Mouse (Mus musculus): ENCODE data around the gene Epb41l5.
A peak's percentile ranks its signal among the peaks of the same experiment; 100 is the strongest.

Gene Epb41l5

DNA sequence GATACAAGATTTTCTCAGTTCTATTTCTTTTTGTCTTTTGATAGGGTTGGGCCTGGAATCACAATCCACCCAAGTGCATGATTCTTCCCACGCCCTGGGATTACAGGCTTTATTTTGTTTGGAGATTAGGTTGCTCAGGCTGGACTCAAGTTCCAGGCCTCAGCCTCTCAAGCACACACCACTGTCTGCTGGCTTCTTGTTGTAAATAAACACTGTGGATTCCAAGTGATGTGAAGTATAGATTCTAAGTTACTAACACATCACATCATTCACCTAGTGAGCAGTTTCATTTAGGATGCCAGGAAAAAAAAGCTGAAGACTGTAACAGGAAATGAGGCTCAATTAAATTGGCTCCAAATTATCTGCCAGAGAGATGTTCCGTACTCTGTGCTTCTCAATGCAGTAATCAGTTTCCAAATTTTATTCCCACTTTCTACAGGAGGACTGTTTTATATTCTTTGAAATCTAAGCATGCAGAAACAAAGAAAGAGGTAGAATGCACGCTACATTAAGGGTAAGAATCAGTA, 51.8 kb downstream of the Epb41l5 start:
- no peak for DNase-seq

DNA sequence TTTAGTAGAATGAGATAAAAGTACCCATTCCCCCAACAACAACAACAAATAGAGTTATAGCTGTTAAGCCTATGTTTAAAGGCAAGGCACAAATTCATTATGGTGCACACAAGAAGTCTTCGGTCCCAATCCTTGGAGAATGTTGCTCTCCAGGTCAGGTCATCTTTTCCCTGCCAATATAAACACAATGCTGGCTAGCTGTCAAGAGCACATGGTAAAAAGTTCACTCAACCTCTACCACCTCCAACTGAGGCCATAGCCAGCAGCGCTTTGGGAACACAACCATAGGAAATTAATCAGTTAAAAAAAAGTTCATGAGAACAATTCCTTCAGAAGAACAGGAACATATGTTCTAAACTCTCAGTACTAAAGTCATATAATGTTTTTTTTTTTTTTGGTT, 58.8 kb downstream of the Epb41l5 start:
- no peak for DNase-seq

DNA sequence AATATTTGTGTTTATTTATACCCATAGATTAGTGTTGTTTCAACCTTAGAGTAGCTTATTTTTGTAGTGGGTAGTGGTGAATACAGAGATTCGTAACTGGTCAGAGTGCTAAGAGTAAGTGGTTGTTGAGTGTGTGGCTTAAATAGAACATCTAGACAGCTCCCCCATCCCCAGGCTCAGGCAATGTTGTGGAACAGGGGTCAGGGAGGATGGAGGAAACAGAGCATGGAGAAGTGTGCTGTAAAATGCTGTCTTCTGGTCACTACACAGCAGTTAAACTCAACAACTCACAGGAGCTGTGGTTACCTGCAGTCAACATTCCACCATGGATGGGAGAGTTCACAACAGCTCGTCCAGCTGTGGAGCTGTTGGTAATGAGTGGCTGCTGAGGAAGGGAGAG, 63.8 kb downstream of the Epb41l5 start:
- DNase-seq = no peak

DNA sequence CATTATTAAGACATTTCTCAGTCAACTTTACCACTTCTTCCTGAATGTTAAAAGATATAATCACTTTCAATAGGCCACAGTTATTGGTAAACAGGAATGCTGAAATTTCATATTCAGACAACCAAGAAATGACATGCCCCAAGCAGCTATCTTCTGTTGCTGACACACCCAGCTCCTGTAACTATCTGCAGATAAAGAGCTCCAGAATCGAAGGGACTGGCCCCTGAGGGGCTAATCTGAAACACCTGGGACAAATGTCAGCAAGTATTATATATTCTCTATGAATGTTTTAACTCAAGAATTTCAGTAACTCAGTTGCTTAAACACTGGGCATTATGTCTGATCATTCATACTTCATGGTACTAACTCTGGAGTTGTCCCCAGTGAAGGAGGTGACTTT, 78.7 kb downstream of the Epb41l5 start:
- DNase-seq = no peak

DNA sequence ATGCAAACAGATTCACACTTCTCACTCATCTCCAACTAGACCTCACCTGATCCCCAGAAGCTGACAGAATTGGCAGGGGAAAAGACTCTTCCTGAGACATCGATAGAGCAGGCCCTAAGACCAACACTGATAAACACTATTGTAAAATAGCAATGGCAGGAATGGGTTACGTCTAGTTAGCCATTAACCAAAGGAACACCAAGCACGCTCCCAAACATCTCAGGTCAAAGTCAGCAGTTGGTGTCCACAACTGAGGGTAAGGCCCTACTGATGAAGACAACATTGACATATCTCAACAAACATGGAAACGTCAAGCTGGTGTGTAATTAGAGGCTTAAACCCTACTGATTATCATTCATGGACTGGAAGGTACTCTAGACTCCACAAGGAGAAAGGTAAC, 83.3 kb downstream of the Epb41l5 start:
- DNase-seq = no peak

DNA sequence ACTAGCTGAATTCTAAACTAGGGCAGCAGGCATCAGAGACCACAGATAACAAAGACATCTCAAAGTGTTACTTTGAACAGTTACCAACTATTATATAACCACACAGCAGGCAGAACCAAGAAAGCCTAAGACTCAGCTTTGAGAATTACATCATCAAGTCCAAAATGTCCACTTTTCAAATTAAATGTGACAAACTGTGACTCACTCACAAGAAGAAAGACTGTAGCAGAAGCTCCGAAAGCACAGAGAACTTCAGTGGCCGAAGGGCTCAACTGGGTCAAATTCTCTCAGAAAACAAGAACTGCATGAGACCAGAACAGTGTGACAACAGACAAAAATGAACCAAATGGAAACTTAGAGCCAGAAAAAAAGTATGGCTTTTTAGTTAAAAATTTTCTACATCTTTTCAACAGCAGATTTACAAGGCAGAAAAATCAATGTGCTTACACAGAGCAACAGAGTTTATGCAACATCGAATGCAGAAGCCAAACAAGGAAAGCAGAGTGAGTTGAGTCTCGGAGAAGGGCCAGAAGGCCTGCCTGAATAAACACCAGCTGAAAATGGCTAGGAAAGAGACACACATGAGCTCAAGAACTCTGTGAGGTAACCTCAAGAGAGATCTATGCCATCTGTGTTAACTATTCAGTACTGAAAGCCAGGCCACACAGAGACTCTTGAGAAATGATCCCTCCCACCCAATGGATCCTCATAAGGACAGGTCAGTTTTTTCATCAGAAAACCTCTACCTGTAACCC, 91.0 kb downstream of the Epb41l5 start:
- peak; percentile 39 for DNase-seq

DNA sequence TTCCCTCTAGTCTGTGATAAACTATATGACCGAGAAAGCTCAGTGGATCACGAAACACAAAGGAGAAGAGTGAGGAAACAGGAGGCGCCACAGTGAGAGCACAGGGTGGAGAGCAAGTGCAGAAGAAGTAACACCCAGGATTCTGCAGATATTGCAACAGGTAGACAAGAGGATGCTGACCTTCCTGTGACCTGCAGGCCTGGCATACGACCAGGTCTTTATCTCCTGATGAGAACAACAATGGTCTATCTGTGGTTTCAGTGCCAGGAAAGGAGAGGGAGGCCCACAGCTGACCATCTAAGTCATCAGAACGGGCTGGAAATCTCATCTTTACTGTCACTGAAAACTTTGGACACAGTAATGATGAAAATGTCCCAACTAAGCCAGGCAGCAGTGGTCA, 93.1 kb downstream of the Epb41l5 start:
- no peak for DNase-seq

DNA sequence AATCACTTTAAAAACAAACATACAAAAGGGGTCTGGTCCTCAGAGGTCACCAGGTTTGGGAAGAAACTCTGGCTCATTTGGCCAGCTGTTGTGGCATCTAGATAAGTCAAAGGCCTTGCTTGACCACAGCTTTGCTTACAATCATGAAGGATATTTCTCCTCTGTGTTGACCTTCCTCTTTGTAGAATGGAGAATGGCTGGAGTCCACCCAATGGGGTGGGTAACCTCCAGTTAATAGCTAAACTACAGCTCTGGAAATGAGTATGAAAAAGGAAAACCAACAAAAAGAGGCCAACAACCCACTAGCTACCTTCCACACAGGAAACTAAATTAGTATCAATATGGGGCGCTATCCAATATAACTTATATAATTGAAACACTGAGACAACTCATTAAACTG, 97.1 kb downstream of the Epb41l5 start:
- DNase-seq = no peak

DNA sequence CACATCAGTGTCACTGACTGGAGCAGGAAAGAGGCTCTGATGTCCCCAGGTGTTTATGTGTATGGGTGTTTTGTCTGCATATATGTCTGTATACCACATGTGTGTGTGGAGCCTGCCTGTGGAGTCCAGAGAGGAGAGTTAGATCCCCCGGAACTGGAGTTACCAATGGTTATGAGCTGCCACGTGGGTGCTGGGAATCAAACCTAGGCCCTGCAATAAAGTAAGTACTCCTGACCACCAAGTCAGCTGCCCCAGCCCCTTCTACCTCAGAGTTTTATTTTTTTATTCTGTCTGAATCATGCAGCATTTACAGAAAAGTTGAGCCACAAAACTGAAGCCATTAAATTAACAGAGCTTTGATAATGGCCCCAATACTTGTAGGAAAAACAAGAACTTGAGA, 98.7 kb downstream of the Epb41l5 start:
- DNase-seq = no peak

DNA sequence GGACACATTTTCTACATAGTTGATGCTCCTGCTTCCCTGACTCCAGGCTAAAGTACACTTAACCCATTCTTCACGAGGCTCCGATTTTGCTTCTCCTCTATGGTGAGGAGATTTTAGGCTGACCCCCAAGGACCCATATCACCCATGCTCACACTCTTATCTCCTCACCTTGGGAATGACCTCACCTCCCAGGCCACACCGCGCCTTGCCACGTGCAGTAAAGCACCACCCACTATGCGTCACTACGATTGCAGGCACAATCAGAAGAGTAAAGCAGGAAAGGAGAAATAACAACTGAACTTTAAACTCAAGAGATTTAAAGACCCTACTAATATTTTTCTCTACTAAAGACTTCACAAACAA, 99.5 kb downstream of the Epb41l5 start:
- no peak for DNase-seq

DNA sequence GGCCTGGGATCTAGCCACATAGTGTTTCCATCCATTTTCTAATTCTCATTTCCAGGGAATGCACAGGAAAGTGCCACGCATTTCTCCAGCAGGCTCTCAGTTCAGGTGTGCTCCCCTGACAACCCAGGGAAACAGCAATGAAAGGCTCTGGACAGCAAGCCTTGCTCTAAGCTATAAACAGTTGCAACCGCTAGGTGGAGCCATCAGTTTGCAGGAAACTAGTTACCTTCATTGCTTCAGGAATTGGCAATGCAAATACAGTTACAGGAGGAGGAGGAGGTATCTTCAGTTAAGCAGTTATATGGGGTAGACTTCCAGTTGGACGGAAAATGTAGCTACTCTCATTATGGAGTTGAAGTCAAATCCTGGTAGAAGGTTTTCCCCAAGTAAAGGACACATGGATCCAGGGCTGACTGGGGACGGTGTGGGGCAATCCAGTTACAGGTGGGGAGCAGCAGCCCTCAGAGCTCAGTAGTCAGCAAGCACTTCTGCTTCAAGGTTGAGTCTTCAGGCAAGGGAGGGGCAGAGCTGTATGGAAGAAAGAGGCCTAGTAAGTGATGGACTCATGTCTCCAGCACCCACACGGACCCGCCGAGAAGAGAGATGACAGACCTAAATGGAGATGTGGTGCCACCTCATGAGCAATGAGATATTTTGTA, 100.0 kb downstream of the Epb41l5 start:
- peak; percentile 76 for DNase-seq

DNA sequence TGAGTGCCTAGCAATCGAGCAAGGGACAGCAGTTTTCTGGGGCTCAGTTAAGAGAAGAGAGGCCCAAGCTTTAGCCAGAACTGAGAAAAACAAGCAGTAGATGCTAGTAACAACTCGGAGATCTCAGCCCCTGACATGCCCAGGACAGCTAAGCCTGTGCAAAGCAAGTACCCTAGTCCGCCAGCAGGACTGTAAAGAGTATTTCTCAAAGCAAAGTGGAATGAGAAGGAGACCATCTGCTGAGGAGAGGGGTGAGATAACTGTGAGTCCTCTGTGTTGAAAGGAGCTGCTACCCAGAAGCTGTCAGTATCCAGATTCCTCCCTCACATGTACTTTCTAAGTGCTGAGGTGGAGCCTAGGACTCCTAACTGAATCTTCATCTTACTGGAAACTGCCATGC, 102.3 kb downstream of the Epb41l5 start:
- DNase-seq = no peak

DNA sequence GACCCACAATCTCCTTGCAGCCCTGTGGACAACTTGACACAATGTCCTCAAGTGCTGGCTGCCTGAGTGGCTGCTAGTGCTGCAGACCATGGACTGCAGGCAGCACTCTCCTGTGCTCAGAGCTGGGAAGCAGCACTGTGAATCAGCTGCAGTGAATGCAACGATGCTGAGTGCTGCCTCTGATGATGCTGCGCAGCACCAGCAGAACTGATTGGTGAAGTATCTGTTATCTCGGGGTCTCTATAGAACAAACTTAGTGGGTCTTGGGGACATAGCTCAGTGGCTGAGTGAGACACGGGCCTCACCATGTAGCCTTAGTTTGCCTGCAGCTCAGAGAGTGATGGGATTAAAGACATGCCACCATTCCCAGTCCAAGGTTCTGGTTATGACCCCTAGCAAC, 103.1 kb downstream of the Epb41l5 start:
- no peak for DNase-seq

DNA sequence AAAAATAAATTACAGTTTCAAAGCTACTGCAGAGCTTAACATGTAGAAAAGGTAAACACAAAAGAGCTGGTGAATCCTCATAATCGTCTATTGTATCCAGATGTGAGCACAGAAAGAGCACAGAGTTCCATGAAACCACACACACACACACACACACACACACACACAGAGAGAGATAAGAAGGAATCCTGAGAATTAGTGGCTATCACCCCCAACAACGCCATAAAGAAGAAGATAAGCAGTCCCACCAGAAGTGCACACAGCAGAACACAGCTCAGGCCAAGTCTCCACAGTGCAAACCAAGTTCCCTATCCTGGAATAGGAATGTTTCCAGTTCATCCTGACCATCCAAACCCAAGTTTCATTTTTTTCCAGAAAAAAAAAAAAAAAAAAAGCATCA, 103.6 kb downstream of the Epb41l5 start:
- DNase-seq = no peak

DNA sequence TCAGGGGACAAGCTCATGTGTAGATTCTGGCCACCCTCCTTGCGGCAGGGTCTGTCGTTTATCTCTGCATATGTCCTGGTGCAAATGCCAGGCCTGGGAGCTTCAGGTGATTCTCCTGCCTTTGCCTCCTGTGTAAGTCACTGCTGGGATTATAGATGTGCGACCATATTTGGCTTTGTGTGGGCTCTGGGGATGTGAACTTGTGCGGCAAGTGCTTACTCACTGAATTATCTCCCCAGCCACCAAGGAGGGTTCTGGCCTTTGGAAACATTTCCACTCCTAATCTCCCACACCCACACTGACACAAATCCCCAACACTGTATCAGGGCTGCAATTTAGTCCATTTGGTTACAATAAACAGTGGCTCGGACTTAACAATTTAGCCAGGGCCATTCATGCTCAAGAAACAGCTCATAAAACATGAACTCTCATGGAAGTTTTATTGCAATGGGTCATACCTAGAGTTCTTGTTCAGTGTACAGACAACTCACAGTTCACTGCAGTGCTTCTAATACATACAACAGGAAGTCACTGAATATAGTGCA, 104.1 kb downstream of the Epb41l5 start:
- DNase-seq = no peak

DNA sequence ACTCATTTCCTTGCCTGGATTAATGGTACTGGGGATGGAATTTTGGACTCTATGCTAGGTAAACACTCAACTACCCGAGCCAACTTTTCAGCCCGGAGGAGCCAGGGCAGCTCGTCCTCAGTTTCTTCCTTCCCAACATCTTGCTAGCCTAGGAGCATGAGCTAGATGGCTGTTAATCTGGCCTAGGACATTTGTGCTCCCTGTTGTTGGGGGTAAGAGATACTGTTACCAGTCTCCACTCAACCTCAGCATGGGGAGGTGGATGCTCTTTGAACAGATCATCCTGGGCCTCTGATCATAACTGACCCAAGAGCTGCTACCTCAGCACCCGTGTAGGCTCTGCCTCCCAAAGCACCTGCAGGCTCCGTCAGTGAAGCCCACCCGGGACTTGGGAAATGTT, 105.5 kb downstream of the Epb41l5 start:
- no peak for DNase-seq

DNA sequence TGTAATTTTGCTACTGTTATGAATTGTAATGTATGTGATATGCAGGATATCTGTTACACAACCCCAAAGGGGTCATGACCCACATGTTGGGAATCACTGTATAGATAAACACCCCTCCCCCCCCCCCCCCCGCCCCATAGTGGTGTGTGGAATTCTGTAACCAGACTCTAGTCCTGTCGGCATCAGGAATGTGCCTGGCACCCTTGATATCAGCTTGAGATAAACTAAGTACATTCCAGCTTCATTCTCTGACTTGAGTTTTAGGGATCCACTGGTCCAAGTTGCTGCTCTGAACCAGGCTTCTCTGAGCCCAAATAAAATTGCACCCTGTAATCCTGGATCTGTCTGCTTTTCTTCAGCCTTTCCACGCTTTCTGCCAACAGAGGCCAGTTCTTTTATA, 107.2 kb downstream of the Epb41l5 start:
- DNase-seq = no peak

DNA sequence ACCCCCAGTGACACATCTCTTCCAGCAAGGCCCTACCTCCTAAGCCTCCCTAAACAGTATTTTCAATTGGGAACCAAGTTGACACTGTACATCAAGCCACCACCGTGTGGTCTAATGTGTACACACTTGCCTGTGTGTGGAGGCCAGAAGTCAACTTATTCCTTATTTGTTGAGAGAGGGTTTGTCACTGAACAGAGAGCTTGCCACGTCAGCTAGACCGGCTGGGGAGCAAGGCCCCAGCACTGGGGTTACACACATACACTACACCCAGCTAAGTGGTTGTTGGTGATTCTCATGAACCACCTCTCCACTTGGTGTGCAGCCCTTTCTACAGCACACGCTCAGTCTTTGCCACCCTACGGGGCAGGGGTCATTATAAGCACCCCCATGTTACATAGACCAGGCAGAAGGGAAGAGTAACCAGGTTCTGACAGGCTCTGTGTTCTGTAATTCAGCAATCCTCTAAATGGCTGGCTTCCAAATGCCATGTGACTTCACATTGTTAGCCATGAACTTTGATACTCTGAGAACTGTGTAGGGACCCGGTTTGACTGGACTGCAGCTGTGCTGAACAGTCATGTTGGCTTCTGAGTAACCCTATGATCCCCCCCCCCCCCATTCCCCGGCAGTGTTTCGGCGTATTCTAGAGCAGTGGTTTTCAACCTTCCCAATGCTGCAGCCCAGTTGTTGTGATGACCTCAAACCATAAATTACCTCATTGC, 107.8 kb downstream of the Epb41l5 start:
- no peak for DNase-seq

DNA sequence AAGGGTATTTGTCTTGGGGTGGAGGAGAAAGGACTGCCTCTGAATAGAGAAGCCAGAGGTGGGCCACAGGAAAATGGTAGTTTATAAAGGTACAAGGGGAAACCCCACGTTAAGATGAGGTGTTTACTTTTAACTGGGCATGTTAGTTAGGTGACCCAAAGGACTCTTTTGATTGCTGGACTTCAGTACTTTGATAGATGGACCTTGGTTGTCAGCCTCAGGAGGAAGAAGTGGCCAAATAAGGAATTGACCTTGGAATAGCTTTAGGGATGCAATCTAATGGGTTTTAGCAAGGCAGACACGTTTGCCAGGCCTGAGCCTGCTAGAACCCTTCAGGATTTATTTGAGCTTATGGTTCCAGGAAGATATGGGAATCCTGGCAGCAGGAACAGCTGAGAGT, 109.5 kb downstream of the Epb41l5 start:
- no peak for DNase-seq

DNA sequence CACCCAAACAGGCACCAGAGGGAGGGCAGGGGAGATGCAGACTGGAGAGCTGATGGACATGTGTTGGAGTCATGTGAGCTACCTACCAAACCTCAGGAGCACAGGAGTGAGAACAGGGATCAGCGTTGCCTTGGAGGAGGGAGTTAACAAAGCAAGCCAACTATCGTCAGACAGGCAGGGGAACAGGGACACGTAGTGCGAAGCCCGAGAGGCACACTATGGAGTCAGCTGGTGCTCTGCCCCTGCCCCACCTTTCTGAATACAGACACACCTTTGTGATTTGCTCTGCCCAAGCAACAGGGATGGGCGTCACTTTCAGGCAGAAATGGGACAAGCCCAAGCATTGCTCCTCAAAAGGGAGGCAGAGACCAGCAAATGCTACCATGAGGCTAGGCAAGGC, 111.1 kb downstream of the Epb41l5 start:
- DNase-seq = no peak

DNA sequence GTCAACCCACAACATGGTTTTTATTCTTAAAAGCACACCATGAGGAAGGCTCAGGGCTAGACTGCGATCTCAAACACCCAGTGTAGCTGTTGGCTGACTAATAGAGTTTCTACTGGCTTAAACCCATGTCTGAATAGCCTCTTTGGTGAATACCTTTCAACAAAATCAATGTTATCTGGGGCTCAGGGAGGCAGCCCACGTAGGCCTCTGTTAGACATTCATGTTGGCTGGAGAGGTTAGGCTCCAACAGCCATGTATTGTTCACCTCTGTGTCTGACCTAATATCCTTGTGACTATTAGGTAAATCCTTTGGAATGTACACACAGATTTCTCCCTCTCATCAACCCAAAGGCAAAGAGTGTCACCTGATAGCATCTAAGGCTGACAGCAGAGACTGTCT, 112.7 kb downstream of the Epb41l5 start:
- DNase-seq = no peak

DNA sequence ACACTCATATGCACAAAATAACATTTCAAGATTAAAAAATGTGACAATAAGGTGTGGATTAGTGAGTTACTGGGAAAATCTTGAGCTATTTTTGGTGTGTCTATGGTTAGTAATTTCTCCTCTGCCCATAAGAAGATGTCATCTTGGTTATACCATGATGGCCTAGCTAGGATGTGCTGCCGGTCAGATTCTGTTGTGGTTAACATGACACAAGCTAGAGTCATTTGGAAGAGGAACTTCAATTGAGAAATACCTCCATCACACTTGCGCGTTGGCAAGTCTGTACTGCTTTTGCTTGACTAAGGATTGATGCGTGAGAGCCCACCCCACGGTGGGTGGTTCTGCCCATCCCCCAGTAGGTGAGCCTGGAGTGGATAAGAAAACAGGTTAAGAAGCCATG, 114.5 kb downstream of the Epb41l5 start:
- DNase-seq = no peak

DNA sequence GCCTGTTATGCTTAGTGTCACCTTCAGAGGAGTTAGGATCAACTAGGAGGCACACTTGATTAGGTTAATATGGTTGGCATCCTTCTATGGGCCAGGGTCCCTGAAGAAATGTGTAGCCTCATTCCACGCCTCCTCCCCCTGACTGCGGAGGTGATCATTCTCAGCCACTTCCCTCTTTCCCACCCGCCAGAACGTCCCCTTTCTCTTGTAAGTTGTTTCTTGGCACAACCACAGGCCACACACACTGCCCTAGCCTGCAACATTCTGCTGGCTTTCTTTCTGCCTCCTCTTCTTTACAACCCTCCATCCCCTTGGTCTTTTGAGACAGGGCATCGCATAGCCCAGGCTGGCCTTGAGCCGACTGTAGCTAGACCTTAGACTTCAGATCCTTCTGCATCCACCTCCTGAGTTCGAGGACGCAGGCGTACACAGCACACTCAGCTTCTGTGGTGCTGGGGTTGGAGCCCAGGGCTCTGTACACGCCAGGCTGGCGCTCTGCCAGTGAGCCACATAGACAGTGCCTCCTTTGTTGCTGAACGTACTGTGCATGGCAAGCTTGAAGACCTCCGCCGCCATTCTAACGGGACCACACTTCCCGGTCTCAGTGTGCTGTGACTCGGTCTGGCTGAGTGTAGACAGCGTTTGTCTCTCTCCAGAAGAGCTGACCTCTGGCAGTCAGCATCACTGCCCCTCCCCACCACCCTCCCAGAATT, 115.6 kb downstream of the Epb41l5 start:
- DNase-seq = no peak

All from cerebellum, adult 9-10 months (tissue).